Mouse (Mus musculus) lung, adult 2 months (tissue): ENCODE results near the gene Abi3bp. TPM values are rescaled to one million over a fixed set of nuclear protein-coding genes. Genes with fewer than 3 reads are reported as not detected.

ENCODE experiments used
- DNase-seq: peaks from one replicate; pipeline ENCODE4 v3.0.0; 2022
- H3K4me1 ChIP-seq: fragments of 200-500 bp; 2 replicates; pipeline ENCODE4 v1.6.1; 2011; ENCODE audit warnings: low read length; ENCODE audit not compliant: control insufficient read depth, insufficient read depth
- H3K4me3 ChIP-seq: fragments of 200-500 bp; replicated peaks from 2 replicates; pipeline ENCODE3; 2011; ENCODE audit warnings: low read depth, mild to moderate bottlenecking, control low read depth, low read length; ENCODE audit errors: extremely low read depth
- CTCF ChIP-seq: fragments of 200-500 bp; IDR thresholded peaks from 2 replicates; pipeline ENCODE4 v1.5.1; 2011; ENCODE audit warnings: mild to moderate bottlenecking, low read length, control low read depth; ENCODE audit not compliant: insufficient read depth
- POLR2A ChIP-seq: fragments of 200-500 bp; IDR thresholded peaks from 2 replicates; pipeline ENCODE4 v1.6.1; 2011; ENCODE audit warnings: low read depth, mild to moderate bottlenecking, control low read depth, low read length, borderline replicate concordance; ENCODE audit errors: extremely low read depth
- WGBS: fragments of 180-500 bp; shearing (Covaris S2); methylation state at CpG from one replicate; pipeline ENCODE4 v1.1.7; 2018; 5-methylcytosine and 5-hydroxymethylcytosine counted together
- polyA plus RNA-seq: library from polyadenylated mRNA; depleted of rRNA; stranded (reverse); fragments of >200 nt; gene quantifications from 2 replicates; pipeline ENCODE4 v1.2.3, GENCODE M21; 2012

Gene Abi3bp
- polyA plus RNA-seq, 1 experiment: 22.5 TPM

GRCm38 (mm10) chr16:56475676-56476075 lies 2.0 kb upstream of the Abi3bp start:
- WGBS: 61% methylated on average over 5 of the region's 5 CpGs
- no peak for DNase-seq
- no peak overlapping the region for H3K4me3 ChIP-seq
- TF ChIP-seq CTCF (no peak), POLR2A (no peak)
- no peaks in the 10 kb centered on the region for H3K4me1 ChIP-seq

- TF ChIP-seq CTCF (no peak), POLR2A (no peak)
- 14% methylated on average over 12 of the region's 12 CpGs for WGBS
- no peak for DNase-seq
- Histone ChIP-seq H3K4me1 (no peaks in the 10 kb centered on the region), H3K4me3 (peak overlapping the region; percentile 55)
Measured at GRCm38 (mm10) chr16:56478575-56479191, 1.0 kb downstream of the Abi3bp start.

- TF ChIP-seq POLR2A: no peak
- no peak for TF ChIP-seq CTCF
- DNase-seq: no peak
- WGBS: 81% methylated on average over 10 of the region's 10 CpGs
- no peak overlapping the region for H3K4me3 ChIP-seq
- peaks cover 3% of the 10 kb centered on the region for H3K4me1 ChIP-seq
Measured at GRCm38 (mm10) chr16:56483466-56483865, 5.8 kb downstream of the Abi3bp start.

GRCm38 (mm10) chr16:56486461-56486860 lies 8.8 kb downstream of the Abi3bp start:
- Histone ChIP-seq H3K4me1 (peaks cover 3% of the 10 kb centered on the region), H3K4me3 (no peak overlapping the region)
- no peak for TF ChIP-seq POLR2A
- TF ChIP-seq CTCF: no peak
- WGBS: 20% methylated on average over 4 of the region's 4 CpGs
- no peak for DNase-seq

GRCm38 (mm10) chr16:56490861-56491260 lies 13.2 kb downstream of the Abi3bp start:
- H3K4me3 ChIP-seq: no peak overlapping the region
- TF ChIP-seq POLR2A: no peak
- no peak for TF ChIP-seq CTCF
- no peak for DNase-seq
- 69% methylated on average over 3 of the region's 3 CpGs for WGBS
- peaks cover 8% of the 10 kb centered on the region for H3K4me1 ChIP-seq

- 16% methylated on average over 4 of the region's 4 CpGs for WGBS
Measured at GRCm38 (mm10) chr16:56495266-56495665, 17.6 kb downstream of the Abi3bp start.

GRCm38 (mm10) chr16:56496743-56497142 lies 19.1 kb downstream of the Abi3bp start:
- TF ChIP-seq POLR2A (no peak), CTCF (no peak)
- Histone ChIP-seq H3K4me3 (no peak overlapping the region), H3K4me1 (peaks cover 5% of the 10 kb centered on the region)
- 56% methylated on average over 4 of the region's 4 CpGs for WGBS
- no peak for DNase-seq

More at GRCm38 (mm10) chr16:56495266-56495665, 17.6 kb downstream of the Abi3bp start:
- TF ChIP-seq POLR2A: no peak
- no peak for DNase-seq
- H3K4me1 ChIP-seq: peaks cover 5% of the 10 kb centered on the region
- no peak overlapping the region for H3K4me3 ChIP-seq

- 27% methylated on average over 1 of the region's 1 CpGs for WGBS
- DNase-seq: no peak
- TF ChIP-seq POLR2A: no peak
- no peak for TF ChIP-seq CTCF
- Histone ChIP-seq H3K4me3 (no peak overlapping the region), H3K4me1 (peaks cover 11% of the 10 kb centered on the region)
Measured at GRCm38 (mm10) chr16:56498680-56499079, 21.0 kb downstream of the Abi3bp start.

GRCm38 (mm10) chr16:56500441-56500840 lies 22.8 kb downstream of the Abi3bp start:
- DNase-seq: no peak
- no peak for TF ChIP-seq CTCF
- no peak for TF ChIP-seq POLR2A
- Histone ChIP-seq H3K4me3 (no peak overlapping the region), H3K4me1 (peaks cover 6% of the 10 kb centered on the region)
- WGBS: 61% methylated on average over 3 of the region's 3 CpGs

- no peak for DNase-seq
- Histone ChIP-seq H3K4me1 (peaks cover 6% of the 10 kb centered on the region), H3K4me3 (no peak overlapping the region)
- no peak for TF ChIP-seq POLR2A
- 46% methylated on average over 6 of the region's 6 CpGs for WGBS
Measured at GRCm38 (mm10) chr16:56501101-56501500, 23.4 kb downstream of the Abi3bp start.

GRCm38 (mm10) chr16:56501513-56501912 lies 23.8 kb downstream of the Abi3bp start:
- TF ChIP-seq CTCF (no peak), POLR2A (no peak)
- H3K4me1 ChIP-seq: peaks cover 6% of the 10 kb centered on the region
- WGBS: 12% methylated on average over 2 of the region's 2 CpGs
- DNase-seq: no peak
- no peak overlapping the region for H3K4me3 ChIP-seq
